Mouse (Mus musculus): ENCODE measurements around the gene Tmub1. TPM values are rescaled to one million over a fixed set of nuclear protein-coding genes. Genes with fewer than 3 reads are reported as not detected.

Gene Tmub1
- polyA plus RNA-seq (2015; fragmentation: Nextera tagmentation; extraction: Ambion mirVana): 22.0 and 22.3 TPM in 2 replicates

DNA sequence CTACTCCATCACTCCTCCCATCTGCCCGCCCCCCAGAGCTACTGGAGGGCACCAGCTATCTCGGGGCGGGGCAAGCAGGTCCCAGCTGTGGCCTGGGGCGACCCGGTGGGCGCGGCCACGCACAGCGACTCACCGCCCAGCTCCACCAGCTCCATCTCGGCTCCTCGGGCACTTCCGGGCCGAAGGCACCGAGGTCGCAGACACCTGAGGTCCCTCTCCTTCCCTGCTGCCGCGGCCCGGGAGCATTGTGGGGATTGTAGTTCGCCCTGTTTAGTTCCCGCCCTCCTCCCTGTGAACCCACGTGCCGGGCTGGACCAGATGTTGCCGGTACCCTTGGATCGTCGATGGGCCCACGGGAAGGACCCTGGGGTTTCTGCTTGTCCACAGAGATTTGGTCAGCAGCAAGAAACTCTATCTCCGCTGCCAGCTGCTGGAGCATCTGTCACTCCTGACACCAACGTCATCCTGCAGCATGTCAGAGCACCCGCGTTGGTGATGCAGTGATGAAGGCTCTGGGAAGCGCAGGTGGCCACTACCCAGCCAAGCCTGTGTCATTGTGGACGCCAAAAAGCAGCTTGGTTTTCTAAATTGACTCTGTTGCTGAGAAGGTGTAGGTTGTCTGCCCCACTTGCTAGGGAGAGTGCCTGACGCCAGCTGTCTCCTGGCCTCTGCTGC lies at the start of gene Tmub1:
Gene Tmub1, minus strand, starts transcription at position 231 of the 675 bp plus-strand sequence.
- peak within 1 kb of the TSS; percentile 89 for H3K4me2 ChIP-seq
- peaks cover 9% of the 10 kb centered on the region; the same call in 1 of the 2 replicates for H3K36me3 ChIP-seq
- WGBS: 2% methylated on average over 34 of the region's 34 CpGs
- peak within 1 kb of the TSS; percentile 49; the same call in 1 of the 2 replicates for H3K27ac ChIP-seq
- H3K9ac ChIP-seq: peak within 1 kb of the TSS; percentile 34; the same call in 1 of the 2 replicates
- no peaks in the 10 kb centered on the region for H3K9me3 ChIP-seq
- peaks cover 20% of the 10 kb centered on the region for H3K4me1 ChIP-seq
- peak within 1 kb of the TSS; percentile 65 for H3K4me3 ChIP-seq (replicated peaks)
- peak; percentile 66 for ATAC-seq (ENCODE audit: insufficient read depth, low FRiP score, low read depth)
- no peaks in the 10 kb centered on the region for H3K27me3 ChIP-seq (replicated peaks)

DNA sequence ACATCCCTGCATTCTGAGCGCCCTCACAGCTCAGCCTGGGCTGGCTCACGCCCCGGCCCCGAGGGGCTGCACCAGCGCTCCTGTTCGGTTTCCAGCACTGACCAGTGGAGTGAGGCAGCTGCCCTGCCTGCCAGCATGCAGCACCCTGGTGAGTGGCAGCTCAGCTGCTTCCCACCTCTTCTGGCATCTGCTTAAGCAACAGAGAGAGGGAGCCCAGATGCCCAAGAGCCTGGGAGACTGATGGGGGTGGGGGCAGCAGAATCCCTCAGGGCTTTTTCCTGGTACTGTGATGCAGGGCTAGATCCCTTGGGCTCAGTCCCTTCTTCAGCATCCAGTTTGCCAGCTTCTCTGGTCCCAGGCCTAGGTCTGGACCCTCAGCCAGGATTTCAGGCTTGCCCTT lies 49.1 kb upstream of the Tmub1 start:
- Histone ChIP-seq H3K9me3 (no peaks in the 10 kb centered on the region), H3K4me3 (replicated peaks) (no peak overlapping the region), H3K4me1 (no peaks in the 10 kb centered on the region), H3K9ac (no peak overlapping the region), H3K27ac (no peak overlapping the region), H3K4me2 (no peak overlapping the region), H3K36me3 (peaks cover 62% of the 10 kb centered on the region), H3K27me3 (replicated peaks) (no peaks in the 10 kb centered on the region)
- no peak for ATAC-seq (ENCODE audit: insufficient read depth, low FRiP score, low read depth)
- WGBS: 82% methylated on average over 6 of the region's 6 CpGs

DNA sequence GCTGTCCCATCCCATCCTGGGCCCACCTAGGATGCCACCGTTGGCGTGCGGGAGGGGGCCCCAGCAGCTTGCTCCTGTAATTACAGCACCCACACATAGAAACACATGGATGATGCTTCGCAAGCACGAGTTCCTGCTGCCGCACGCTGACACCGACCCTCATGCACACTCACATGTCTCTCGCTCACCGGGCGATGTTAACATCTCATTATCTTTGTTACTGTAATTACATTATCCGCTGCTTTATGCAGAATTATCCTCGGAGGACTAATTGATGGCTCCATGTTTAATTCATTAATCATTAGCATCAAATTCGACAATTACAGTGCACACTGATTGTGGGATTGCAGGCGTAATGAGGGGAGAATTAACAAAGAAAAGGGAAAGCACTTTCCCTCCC lies 47.4 kb upstream of the Tmub1 start:
- no peak for ATAC-seq (ENCODE audit: insufficient read depth, low FRiP score, low read depth)
- 88% methylated on average over 15 of the region's 15 CpGs for WGBS
- Histone ChIP-seq H3K9me3 (no peaks in the 10 kb centered on the region), H3K27ac (no peak overlapping the region), H3K4me1 (no peaks in the 10 kb centered on the region), H3K36me3 (peaks cover 56% of the 10 kb centered on the region), H3K4me3 (replicated peaks) (no peak overlapping the region), H3K9ac (no peak overlapping the region), H3K27me3 (replicated peaks) (no peaks in the 10 kb centered on the region), H3K4me2 (no peak overlapping the region)

DNA sequence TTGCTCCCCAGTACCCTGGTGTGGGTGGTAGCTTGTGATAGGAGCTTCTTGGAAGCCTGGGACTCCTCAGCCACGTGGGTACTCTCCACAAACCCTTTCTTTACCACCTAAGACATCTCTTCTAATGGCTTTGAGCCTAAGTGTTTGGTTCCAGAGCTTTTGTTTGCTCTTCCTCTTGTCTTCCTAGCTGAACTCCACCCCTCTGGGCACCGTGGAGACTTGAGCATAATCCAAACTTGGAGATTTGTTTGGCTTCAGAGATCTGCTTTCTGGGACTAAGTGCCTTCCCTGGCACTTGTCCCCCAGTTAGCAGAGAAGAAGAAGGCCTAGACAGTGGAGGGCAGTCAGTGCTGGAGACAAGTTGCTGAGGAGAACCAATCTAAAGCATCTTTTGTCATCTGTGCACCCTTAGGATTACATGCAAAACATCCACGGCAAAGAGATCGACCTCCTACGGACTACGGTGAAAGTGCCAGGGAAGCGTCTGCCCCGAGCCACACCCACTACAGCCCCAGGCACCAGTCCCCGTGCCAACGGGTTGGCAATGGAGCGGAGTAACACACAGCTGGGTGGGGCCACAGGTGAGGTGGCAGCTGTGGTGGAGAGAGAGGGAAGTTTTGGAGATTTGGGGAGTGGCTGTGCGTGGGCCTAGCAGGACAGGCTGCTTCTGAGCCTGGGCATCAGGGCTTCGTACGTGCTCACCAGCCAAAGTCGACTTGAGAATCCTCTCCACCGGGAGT lies 45.1 kb upstream of the Tmub1 start:
- Histone ChIP-seq H3K4me3 (replicated peaks) (no peak overlapping the region), H3K36me3 (peaks cover 57% of the 10 kb centered on the region), H3K9me3 (no peaks in the 10 kb centered on the region), H3K4me2 (no peak overlapping the region), H3K9ac (no peak overlapping the region), H3K27ac (no peak overlapping the region), H3K27me3 (replicated peaks) (no peaks in the 10 kb centered on the region), H3K4me1 (no peaks in the 10 kb centered on the region)
- 84% methylated on average over 16 of the region's 16 CpGs for WGBS
- ATAC-seq (ENCODE audit: insufficient read depth, low FRiP score, low read depth): no peak

DNA sequence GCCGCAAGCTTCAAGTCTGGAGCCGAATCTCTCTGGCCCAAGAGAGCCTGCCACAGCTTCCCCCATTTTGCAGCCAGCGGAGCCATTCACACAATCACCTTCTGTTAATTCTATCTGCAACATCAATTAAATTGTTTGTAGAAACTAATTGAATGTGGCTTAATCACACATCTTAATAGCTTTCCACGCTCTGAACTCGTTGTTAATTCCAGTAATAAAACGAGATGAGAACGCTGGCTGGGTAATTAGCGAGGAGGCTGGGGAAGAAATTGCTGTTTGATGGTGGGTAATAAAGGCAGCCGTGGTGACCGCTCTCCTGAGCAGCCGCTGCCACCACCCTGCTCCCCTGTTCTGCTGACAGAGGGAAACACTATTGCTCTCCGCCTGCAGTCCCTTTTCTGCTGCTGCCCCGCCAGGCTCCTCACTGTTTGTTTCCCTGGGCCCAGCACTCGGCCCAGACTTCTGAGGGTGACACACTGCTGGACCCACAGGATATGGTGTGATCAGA lies 42.8 kb upstream of the Tmub1 start:
- no peak overlapping the region for H3K4me2 ChIP-seq
- 0 out of 2 replicates have a peak, but pooled peaks cover 2% of the 10 kb centered on the region for H3K4me1 ChIP-seq
- H3K9ac ChIP-seq: no peak overlapping the region
- no peak overlapping the region for H3K4me3 ChIP-seq (replicated peaks)
- 74% methylated on average over 14 of the region's 14 CpGs for WGBS
- peaks cover 57% of the 10 kb centered on the region for H3K36me3 ChIP-seq
- no peaks in the 10 kb centered on the region for H3K27me3 ChIP-seq (replicated peaks)
- no peak for ATAC-seq (ENCODE audit: insufficient read depth, low FRiP score, low read depth)
- H3K27ac ChIP-seq: no peak overlapping the region
- no peaks in the 10 kb centered on the region for H3K9me3 ChIP-seq

DNA sequence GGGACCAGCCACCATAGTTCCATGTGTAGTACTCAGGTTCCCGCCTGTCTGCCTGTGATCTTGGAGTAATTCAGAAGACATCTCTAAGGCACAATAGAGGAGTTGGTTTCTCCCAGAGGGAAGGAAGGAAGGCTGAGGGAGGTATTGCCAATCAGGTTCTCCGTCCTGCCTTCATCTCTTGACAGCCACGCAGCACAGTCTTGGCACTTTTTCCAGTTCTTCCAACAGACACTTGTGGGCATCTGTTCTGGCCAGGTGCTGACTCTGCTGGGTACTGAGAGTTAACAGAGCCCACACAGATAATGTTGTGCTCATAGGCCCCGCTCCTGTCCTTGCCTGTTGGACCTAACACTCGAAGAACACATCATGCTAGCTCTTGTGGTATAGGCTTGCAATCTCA lies 39.1 kb upstream of the Tmub1 start:
- H3K36me3 ChIP-seq: peaks cover 55% of the 10 kb centered on the region
- H3K9me3 ChIP-seq: no peaks in the 10 kb centered on the region
- ATAC-seq (ENCODE audit: insufficient read depth, low FRiP score, low read depth): no peak
- H3K27me3 ChIP-seq (replicated peaks): no peaks in the 10 kb centered on the region
- no peak overlapping the region for H3K27ac ChIP-seq
- H3K4me2 ChIP-seq: no peak overlapping the region
- H3K9ac ChIP-seq: no peak overlapping the region
- H3K4me1 ChIP-seq: peaks cover 14% of the 10 kb centered on the region; the same call in 1 of the 2 replicates
- 95% methylated on average over 5 of the region's 5 CpGs for WGBS
- no peak overlapping the region for H3K4me3 ChIP-seq (replicated peaks)

DNA sequence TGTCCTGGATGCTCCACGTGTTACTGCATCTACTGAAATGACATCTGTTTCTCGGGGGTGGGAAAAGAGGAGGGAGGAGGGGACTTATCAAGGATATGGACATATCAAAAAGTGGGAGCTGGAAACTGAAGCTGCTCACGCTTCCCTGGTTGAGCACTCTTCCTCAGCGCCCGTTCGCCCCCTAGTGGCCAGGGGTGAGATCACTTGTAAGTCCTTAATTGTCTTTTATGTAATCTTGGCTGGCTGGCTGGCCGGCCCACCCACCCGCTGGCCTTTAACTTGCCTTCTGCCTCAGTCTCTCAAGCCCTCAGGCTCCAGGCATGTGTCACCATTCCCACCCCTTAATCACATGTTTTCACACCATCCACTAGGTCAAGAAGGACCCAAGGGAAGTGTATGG lies 38.4 kb upstream of the Tmub1 start:
- Histone ChIP-seq H3K36me3 (peaks cover 55% of the 10 kb centered on the region), H3K4me2 (no peak overlapping the region), H3K27ac (no peak overlapping the region), H3K4me3 (replicated peaks) (no peak overlapping the region), H3K9me3 (no peaks in the 10 kb centered on the region), H3K4me1 (peaks cover 16% of the 10 kb centered on the region; the same call in 1 of the 2 replicates), H3K9ac (no peak overlapping the region), H3K27me3 (replicated peaks) (no peaks in the 10 kb centered on the region)
- ATAC-seq (ENCODE audit: insufficient read depth, low FRiP score, low read depth): no peak
- under 1% methylated on average over 8 of the region's 8 CpGs for WGBS

DNA sequence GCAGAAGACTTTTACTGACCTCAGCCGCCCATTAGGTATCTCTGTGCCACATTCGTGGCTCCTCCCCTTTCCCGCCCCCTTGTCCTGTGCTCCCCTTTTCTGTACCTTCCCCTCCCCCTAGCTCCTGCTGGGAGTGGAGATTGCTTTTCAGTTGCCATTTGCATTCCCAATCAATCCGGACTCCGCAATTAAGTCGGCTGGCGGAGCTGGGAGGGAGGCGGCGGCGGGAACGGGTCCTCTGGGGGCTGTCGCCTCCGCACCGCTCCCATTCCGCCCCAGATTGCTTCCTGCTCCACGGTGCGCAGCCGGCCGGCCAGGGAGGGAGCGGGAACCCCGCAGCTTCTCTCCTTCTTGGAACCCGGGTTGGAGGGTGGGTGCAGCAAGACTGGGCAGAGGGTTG lies 37.3 kb upstream of the Tmub1 start:
- no peak overlapping the region for H3K4me2 ChIP-seq
- H3K9me3 ChIP-seq: no peaks in the 10 kb centered on the region
- H3K4me1 ChIP-seq: peaks cover 16% of the 10 kb centered on the region; the same call in 1 of the 2 replicates
- no peak overlapping the region for H3K27ac ChIP-seq
- 54% methylated on average over 22 of the region's 22 CpGs for WGBS
- H3K36me3 ChIP-seq: peaks cover 60% of the 10 kb centered on the region
- no peak overlapping the region for H3K9ac ChIP-seq
- ATAC-seq (ENCODE audit: insufficient read depth, low FRiP score, low read depth): no peak
- no peaks in the 10 kb centered on the region for H3K27me3 ChIP-seq (replicated peaks)
- H3K4me3 ChIP-seq (replicated peaks): no peak overlapping the region

DNA sequence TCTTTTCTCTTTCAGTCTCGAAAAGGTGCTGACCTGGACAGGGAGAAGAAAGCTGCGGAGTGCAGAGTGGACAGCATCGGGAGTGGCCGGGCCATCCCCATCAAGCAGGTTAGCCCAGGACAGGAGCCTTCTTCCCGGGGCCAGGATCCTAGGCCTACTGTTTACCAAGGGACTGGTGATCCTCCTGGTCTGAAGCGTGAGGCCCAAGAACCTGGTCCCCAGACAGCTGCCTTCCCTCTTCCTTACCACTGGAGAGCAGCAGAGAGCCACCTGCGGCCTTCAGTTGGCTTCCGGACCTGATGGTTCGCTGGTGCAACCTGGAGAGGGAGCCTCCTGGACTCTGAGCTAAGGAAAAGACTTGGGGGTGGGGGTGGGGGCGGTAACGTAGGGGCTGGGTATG lies 35.7 kb upstream of the Tmub1 start:
- Histone ChIP-seq H3K9ac (no peak overlapping the region), H3K4me3 (replicated peaks) (no peak overlapping the region), H3K27ac (peak overlapping the region; percentile 32; the same call in 1 of the 2 replicates), H3K4me1 (peaks cover 16% of the 10 kb centered on the region; the same call in 1 of the 2 replicates), H3K27me3 (replicated peaks) (no peaks in the 10 kb centered on the region), H3K4me2 (peak overlapping the region; percentile 2; the same call in 1 of the 2 replicates), H3K9me3 (no peaks in the 10 kb centered on the region), H3K36me3 (peaks cover 62% of the 10 kb centered on the region)
- WGBS: 26% methylated on average over 11 of the region's 11 CpGs
- ATAC-seq (ENCODE audit: insufficient read depth, low FRiP score, low read depth): peak; percentile 37; the same call in 1 of the 2 replicates

DNA sequence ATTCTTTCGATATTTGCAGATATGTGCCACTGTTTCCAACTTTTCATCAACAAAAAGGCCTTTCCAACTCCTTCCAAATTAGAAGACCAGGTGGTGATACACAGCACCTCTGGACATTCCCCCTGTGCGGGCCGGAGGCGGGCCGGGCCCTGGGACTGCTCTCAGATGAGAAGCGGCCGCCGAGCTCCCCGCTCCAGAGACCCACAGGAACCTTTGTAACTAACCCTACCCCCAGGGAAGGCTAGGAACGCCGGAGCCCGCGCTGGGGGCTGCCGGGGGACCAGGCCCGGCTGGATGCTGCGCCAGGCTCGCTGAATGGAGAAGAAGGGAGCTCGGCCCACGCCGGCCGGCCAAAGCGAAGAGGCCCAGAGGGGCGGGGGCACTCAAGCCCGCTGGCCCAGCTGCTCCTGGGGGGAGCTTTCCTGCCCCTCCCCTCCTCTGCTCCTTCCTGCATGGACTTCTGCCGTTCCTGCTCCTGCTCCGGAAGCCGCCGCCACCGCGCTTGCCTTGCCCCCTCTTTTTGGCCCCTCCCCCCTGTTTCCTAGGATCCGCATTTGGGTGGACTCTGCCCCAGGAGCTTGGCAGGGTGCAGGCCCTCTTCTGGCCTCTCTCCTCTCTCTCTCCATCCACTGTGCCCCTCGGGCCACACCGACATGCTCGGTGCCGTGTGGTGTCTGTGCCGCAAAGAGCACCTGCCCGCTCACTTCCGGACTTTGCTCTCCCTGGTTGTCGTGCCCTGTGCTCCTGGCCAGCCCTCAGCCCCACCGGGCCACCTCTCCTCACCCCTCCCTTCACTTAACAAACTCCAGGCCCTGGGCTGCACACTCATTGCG lies 34.8 kb upstream of the Tmub1 start:
- H3K27ac ChIP-seq: peak overlapping the region; percentile 32; the same call in 1 of the 2 replicates
- peaks cover 16% of the 10 kb centered on the region; the same call in 1 of the 2 replicates for H3K4me1 ChIP-seq
- peak overlapping the region; percentile 2; the same call in 1 of the 2 replicates for H3K4me2 ChIP-seq
- no peak overlapping the region for H3K4me3 ChIP-seq (replicated peaks)
- peak; percentile 28; the same call in 1 of the 2 replicates for ATAC-seq (ENCODE audit: insufficient read depth, low FRiP score, low read depth)
- 54% methylated on average over 41 of the region's 41 CpGs for WGBS
- peaks cover 61% of the 10 kb centered on the region for H3K36me3 ChIP-seq
- no peak overlapping the region for H3K9ac ChIP-seq
- no peaks in the 10 kb centered on the region for H3K27me3 ChIP-seq (replicated peaks)
- no peaks in the 10 kb centered on the region for H3K9me3 ChIP-seq

DNA sequence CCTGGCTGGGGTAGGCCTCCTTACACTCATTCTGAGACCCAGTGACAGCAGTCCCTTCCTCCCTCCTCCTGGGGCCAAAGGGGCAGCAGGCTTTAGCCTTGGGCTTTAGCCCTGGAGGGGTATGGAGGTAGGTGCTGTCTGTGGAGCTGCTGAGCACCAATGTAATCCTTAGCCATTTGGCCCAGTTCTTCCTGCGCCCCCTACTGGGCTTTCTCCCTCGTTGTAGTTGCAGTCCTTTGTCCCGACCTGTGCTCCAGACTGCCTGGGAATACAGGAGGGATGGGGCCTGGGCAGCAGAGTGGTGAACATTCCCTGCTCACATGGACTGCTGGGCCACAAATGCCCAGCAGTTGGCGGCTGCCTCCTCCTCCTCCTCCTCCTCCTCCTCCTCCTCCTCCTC lies 34.0 kb upstream of the Tmub1 start:
- no peak overlapping the region for H3K4me2 ChIP-seq
- WGBS: 24% methylated on average over 4 of the region's 4 CpGs
- no peak overlapping the region for H3K9ac ChIP-seq
- ATAC-seq (ENCODE audit: insufficient read depth, low FRiP score, low read depth): 0 out of 2 replicates have a peak, but pooled peaks have one; percentile 34
- no peaks in the 10 kb centered on the region for H3K27me3 ChIP-seq (replicated peaks)
- no peak overlapping the region for H3K4me3 ChIP-seq (replicated peaks)
- peaks cover 58% of the 10 kb centered on the region for H3K36me3 ChIP-seq
- peaks cover 16% of the 10 kb centered on the region; the same call in 1 of the 2 replicates for H3K4me1 ChIP-seq
- H3K27ac ChIP-seq: no peak overlapping the region
- H3K9me3 ChIP-seq: no peaks in the 10 kb centered on the region
